Mouse (Mus musculus): ENCODE results near the gene Zpbp2.

The Zpbp2 gene

DNA sequence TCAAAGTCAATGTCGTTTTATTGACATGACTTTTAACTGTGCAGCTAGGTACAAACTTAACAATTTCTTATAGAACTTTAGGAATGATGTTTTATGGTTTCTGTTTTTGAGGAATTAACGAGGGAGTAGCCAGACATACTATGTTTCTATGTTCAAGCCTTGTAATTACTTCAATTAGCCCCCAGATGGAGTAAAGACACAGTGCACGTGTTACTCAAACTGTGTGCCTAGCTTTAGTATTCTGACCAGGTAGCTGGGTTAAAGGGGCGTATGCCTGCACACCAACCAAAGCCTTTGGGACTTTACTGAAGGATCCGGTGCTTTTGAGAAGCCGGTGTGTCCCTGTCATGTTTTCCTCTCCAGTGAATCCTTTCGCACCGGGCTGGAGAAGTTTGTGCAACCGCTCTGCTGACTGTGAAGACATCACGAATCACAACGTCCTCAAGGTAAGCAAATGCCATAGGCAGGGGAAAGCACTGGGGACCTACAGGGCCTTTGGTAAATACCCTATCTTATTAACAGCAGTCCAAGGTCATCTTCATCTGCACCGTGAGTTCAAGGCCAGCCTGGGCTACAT lies 4.3 kb downstream of the Zpbp2 start:
- DNase-seq (ENCODE audit: low spot score in 2 of 2): no peak

DNA sequence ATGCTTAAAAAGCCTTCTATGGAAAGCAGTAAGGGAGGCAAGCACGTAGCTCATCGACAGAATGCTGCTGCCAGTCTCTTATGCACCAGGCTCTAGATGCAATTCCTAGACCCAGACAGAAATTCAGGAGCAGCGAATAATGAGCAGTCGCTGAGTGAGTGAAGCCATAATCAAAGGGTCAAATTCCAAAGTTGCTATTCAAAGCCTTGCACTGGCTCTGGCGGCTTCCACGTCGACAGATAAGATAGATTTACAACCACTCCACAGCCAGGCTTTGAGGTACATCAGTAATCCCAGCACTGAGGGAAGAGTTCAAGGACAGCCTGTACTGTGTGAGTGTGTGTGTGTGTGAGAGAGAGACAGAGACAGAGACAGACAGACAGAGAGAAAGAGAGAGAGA lies 10.0 kb downstream of the Zpbp2 start:
- DNase-seq (ENCODE audit: low spot score in 2 of 2): no peak

DNA sequence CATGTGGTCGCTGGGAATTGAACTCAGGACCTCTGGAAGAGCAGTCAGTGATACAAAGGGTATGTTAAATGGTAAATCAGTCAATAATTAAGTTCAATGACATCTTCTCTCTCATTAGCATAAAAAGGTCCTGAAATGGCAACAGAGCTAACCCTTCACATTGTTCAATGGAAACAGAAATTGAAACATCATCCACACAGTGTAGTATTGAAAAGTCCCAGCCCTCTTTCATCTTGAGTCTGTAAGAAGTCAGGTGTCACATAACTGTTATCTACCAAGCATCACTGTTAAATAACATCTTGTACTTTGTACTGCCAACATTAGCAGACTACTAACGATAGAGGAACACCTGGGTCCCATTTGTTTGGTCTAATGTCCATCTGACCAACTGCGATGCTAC lies 12.1 kb downstream of the Zpbp2 start:
- DNase-seq (ENCODE audit: low spot score in 2 of 2): no peak

DNA sequence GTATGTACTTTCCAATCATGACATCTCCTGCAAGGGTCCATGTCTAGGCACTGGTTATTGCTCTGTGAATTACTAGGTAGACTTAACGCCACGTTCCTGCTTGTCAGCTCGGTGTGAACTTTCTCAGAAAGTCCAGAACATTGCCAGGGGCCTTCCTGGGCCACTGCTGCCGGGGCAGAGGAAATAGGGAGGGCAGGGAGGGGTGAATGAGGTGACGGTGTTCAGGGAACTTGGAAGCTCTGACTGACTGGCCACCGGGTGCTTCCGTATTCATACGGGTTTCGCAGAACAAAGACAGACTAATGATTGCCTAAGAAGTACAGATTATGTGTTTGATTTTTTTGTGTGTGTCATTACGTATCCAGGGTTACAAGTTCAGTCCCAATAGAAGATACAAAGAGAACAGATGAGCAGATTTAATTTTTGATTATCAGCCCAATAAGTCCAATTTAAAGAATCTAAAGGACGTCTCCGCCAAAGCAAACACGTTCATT lies 13.1 kb downstream of the Zpbp2 start:
- DNase-seq (ENCODE audit: low spot score in 2 of 2): no peak

DNA sequence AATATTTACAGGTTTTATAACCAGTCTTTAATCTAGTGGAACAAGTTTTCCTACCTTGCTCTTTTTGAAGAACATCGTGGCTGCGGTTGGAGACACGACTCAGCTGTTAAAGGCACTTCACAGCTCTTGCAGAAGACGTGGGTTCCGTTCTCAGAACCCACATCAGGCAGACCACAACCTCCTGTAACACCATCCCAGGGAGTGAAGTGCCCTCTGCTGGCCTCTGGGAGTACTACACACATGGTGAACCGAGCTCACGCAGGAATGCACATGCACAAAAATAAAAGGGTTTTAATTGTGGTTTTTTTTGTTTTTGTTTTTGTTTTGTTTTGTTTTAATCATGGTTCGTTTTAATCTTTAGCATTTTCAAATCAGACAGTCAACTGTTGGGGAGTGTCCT lies 17.4 kb downstream of the Zpbp2 start:
- DNase-seq (ENCODE audit: low spot score in 2 of 2): no peak

DNA sequence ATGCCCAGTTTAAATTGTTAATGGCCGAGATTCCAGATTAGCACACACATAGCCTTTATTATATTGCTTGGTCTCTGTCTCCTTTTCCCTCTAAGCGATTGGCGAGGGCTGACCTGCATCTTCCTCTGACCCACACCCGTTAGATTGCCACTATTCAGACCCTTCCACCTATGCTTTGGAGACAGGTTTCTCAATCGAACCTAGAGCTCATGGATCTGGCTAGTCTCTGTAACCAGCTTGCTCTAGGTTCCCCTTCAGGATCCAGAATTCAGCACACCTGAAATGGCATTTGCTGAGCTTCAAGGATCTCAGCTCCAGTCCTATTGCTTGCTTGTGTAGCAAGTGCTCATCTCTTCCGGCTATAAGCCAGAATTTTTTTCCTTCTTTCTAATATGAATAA lies 18.6 kb downstream of the Zpbp2 start:
- DNase-seq (ENCODE audit: low spot score in 2 of 2): no peak

DNA sequence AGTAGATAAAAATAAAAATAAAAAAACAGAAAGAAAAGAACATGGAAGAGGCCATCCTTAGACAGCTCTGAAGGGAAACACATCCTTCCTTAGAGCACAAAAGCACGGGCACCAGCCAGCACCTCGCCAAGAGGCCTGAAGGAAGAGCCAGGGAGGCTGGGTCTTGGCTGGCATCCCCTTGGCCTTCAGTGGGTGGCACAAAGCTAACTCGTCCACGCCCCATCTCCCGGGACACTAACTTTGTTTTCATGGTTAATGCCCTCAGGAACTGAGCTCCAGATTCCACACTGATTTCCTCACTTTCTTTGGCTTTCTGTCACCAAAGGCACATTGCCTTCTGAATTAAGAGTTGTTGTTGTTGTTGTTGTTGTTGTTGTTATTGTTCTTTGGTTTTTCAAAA lies 26.9 kb downstream of the Zpbp2 start:
- DNase-seq (ENCODE audit: low spot score in 2 of 2): no peak

DNA sequence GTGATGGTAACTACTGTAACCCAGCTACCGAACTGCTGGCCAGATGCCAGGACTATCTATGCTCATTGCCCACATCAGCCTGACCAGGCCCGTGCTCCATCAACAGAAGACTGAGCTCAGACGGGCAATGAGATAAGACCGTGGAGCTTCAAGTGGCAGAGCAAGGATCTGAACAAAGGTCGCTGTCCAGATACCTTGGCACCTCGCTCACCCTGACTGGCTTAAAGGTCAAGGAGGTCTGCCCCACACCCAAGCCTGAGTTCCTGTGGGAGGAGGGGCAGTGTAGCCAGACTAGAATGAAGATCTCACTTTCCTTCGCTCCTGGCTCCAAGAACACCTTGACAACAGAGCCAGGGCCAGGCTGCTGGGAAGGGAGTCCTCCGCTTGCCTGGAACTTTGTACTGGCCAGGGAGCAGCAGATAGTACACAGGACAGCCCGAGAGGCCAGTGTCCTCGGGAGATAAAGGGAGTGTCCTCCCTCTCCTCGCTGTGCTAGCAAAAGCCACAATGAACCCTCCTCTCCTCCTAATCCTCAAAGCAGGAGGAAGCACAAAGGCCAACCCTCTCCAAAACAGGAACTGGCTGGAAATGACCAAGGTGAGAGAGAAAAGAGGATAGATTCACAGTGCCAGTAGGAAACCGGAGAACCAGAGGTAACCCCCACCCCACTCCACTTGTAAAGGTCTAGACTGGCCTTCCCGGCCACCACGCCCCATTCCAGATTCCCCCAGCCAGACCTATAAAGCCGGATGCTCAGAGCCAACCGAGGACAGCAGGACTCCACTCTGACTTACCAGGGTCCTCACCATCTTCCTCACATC lies 29.6 kb downstream of the Zpbp2 start:
- no peak for DNase-seq (ENCODE audit: low spot score in 2 of 2)

DNA sequence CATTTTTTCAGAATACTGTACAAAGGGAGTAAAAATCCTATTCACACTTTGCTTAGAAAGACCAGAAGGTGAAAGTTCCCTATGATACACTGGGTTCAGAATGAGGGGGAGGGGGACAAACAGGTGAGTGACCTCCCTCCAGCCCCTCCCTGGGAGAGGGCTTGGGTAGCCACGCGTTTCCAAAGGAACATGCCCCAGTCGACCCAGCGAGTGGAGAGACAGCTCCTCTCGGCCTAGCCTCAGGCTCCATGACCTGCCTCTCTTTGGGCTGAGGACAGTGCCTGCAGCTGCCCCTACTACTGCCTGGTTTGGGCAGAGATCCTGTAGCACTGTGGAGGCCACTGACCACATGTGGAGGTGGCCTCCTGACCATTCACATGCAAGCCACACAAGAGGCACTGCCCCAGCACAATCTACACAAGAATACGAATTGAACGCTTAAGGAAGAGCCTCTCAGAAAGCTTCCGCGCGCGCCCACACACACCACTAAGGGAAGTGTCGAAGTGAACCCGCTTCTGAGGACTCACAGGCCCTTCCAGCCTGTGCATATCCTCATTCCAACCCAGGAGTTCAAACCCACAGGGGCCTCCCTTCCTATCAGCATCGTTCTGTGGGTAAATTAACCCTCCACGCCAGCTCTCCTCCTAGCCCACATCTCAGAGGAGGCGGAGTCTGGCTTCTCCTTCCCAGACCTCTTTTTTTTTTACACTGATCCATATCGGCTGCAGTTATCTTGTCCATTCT lies 30.6 kb downstream of the Zpbp2 start:
- no peak for DNase-seq (ENCODE audit: low spot score in 2 of 2)

DNA sequence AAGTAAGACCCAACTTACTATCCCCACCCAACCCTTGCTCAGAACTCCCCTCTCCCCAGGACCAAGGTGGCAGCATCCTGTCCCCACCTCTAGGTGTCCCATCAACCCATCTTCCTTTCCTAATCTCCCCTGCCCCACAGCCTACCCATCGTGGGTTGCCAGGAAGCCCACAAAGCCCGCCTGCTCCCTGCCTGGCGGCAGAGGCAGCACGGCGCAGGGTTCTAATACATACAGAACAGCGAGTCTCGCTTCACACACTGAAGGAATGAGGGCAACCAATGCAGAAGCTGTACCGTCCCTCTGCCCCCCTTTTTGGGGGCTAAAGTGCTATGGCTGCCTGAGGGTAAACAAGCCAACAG lies 31.1 kb downstream of the Zpbp2 start:
- no peak for DNase-seq (ENCODE audit: low spot score in 2 of 2)

DNA sequence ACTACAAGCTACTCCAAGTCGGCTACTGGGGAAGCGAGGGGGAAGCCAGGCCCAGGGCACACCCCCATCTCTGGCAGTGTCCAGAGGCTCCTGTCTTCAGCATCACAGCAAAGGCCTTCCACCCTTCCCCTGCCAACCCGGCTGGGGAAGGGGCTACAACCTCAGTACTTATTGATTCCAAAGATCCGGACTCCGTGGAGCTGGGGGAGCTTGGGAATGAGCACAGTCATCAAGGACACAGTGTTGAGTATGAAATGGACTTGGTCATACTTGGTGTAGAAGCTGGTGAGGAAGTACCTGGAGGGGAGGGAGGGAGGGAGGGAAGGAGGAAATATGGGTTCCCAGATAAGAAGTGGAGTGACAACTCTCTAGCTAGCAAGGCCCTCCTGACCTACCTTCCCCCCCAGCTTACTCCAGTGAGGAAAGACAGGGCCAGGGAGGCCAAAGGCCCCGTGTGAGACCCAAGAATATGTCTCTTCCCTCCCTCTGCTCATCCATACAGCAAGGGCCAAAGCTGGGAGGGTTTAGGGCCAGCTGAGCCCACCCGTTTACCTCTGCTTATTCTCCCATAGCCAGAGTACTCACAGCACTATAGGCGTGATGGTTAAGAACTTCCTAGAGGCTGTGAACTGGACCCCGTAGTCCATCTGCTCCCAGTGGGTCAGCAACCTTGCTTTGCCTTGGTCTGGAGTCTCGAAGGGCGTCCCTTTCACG lies 31.8 kb downstream of the Zpbp2 start:
- DNase-seq (ENCODE audit: low spot score in 2 of 2): no peak

DNA sequence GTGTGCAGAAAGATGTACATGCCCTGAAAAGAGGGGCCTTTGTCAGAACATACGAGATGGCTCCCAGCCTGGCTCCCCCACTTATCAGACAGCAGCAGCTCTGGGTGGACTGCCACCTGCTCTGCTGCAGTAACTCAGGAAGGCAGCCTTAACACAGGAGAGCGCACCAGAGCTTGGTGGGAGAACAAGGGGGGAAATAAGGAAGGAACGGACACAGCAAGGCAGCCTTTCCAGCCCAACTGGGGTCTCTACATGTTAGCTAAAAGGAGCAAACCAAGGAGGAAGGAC lies 32.3 kb downstream of the Zpbp2 start:
- no peak for DNase-seq (ENCODE audit: low spot score in 2 of 2)

DNA sequence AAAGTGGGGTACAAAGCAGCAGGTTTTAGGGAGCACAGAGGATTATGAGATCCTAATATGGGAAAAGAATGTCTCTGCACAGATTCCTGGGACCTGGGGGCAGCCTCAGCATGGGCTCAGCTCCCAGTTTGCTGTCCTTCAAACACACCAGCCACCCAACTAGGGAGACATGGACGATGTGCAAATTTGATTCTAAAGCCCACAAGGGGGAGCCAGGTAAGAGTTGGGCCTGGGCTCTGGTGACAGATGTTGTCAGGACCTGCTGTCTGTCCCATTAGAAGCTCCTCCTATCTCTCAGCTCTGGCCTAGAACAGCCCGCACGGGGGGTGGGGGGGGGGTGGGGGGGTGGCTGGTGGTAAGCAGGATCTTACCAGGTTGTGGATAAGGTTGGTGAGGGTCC lies 32.7 kb downstream of the Zpbp2 start:
- DNase-seq (ENCODE audit: low spot score in 2 of 2): no peak

DNA sequence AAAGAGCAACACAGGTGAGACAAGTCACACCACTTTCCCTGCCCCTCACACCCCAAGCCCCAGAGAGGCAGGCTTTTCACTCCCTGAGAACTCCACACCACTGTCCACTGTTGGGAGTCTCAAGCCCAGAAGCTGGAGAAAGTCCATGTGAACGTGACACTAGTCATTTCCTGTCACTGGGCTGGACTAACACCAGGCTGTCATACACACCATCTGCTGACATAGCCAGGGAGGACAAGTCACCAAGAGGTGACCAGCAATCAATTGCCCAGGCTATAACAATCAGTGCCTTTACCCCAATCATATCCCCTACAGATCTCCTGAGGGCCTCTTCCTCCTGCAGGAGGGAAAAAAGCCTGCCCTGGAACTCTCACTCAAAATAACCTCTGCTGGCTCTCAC lies 33.2 kb downstream of the Zpbp2 start:
- DNase-seq (ENCODE audit: low spot score in 2 of 2): no peak

DNA sequence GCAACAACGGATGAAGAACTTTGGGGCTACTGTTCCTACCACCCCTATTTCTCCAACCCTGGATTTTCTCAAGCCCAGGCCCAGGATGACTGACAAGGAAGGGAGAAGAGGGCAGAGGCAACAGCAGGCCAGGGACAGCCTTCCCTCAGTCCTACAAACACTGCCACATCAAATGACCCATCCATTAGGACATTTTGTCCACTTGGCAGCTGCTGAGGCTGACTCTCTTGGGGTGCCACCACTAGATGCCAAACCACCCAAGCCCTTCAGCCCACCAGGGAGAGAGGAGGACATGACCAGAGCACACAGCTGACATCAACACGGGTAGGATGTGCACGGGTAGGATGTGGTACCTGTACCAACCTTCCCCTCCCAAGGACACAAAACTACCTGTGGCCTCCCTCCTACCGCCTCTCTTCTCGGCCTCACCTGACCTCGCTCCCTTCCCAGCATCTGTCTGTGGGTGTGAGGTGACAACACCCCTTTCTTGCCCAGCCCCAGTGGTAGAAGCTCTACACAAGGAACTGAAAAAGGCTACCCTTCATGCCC lies 33.8 kb downstream of the Zpbp2 start:
- DNase-seq (ENCODE audit: low spot score in 2 of 2): no peak

DNA sequence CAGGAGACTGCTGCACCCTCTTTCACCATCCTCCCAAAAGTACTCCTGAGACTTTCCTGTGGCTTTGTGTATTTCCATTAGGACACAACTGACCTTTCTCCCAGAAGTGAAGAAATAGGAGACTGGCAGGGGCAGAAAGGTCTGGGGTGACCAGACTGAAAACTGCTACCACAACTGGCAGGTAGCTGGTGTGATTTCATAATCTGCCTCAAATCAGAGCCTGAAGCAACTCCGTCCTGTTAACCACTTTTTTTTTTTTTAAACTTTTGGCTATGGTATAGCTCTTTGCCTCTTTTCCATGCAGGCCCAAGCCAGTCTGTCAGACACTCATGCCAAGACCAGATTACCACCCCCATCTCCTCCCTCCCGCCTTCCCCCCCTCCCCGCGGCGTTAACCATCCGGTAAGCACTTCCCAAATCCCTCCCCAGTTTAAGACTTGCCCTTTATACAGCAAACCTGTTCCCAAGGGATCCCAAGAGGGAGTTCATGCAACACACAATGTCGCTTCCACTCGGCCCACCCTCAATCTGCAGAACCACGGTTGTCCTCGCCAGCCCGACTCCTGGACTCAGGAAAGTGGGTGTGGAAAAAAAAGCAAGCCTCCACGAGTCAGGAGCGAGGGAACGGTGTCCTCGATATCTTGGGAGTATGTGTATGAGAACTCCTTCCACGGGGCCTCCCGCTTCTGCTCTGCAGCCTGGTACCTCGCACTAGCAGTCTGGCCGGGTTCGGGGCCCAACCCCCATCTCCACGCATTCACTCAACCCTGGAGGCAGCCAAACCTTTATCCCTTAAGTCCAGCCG lies 35.4 kb downstream of the Zpbp2 start:
- DNase-seq (ENCODE audit: low spot score in 2 of 2): peak in 1 of 2 experiments; percentile 27

DNA sequence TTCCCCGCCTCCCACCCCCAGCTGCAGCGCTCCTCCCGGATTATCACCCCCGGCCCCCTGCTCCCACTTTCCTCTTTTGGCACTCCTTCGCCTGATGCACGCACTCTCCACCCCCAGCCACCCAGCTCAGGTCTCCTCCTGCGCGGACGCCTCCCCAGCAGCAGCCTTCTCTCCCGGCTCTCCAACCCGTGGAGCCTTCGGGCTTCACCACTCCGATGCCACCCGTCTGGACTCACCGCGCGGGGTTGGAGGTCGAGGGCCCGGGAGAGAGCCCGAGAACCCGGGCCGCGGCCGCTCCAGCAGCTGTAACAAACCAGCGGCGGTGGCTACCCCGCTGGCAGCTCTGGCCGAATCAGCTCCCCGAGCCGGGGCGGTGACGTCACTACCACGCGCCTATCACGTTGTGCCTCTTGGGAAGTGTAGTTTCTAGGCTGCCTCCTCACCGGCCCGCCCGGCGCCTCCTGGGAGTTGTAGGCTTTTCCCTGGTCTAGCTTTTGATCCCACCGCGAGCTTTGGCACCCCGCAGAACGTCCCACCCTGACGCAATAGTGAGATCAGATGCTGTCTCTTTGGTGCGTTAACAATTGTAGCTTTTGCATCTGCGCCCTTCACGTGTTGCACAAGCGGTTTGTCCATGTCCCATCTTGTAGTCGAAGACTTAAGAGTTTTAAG lies 36.1 kb downstream of the Zpbp2 start, which contains the start of gene Ormdl3:
Gene Ormdl3 (minus strand): TSS at position 477 of the 672 bp plus-strand sequence.
- peak; percentile 98 to 99 for DNase-seq (ENCODE audit: low spot score in 2 of 2)

DNA sequence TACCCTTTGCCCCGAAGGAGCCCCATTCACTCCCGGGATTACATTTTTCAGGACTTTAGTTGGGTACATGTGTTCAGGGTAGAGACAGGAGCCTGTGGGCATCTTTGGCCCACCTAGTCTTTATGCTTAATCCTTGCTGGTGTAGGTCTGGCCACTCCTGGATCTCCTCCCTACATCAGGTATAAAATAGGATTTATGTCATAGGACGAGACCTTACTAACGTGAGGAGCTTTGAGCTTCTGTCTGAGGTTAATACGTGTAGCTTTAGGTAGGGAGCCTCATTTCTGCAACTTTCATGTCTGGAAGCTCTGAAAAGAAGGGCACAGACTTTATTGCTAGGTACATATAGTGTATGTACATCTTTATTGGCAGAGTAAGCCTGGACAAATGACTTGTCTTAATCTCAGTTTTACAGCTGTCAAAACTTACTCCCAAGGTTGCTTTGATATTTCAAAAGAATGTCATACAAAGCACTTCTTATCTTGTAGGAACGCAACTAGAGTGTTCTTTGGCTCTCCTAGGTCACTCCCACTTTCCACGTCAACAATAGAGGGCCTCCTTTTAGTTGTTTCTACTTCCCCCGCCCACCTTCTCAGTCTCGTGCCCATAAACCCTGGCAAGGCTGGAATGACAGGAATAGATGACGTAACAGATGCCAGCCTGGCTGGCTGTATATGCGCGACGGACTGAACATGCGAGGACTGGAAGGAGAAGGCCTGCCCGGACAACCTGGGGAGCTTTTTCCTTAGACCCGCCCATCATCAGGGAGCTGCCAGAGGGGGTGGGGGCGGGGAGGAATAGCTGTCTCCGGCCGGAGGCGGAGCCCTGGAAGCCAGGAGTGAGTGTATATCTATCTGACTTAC lies 37.0 kb downstream of the Zpbp2 start:
- peak in 1 of 2 experiments; percentile 49 for DNase-seq (ENCODE audit: low spot score in 2 of 2)

DNA sequence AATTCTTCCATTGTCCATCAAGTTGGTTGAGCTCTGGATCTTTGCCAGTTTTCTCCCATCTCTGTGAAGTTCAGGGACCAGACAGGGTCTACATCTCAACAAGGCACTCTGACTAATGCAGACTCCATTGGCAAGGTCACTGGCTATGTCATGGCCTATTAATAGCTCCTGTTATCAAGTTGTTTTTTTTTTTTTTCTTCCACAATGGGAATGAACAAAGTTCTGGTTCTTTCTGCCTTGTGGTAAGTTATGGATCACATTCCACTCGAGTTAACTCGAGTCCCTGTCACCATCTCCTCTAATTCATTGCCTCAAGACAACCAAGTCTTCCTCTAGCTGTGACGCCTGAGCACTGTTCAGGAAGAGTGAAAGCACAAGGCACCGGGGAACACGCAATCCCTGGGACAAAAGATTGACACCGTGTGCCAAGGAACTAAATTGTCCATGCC lies 38.0 kb downstream of the Zpbp2 start:
- no peak for DNase-seq (ENCODE audit: low spot score in 2 of 2)

DNA sequence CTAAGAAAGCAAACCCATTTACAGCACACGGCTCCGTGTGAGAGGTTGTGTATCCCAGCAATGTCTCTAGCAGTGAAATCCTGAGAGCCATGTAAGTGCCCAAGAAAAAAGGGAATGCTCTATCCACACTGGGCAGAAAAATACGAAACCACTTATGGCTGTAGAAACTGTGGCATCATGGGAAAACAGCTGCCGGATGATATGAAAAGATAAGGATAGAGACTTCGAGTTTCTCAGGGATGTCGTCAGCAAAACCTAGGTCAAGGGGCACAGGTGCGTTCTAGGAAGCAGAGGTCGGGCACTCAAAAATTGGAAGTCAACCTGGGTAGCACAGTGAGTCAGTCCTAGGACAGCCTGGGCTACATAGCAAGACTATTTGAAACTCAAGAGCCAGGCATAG lies 38.4 kb downstream of the Zpbp2 start:
- DNase-seq (ENCODE audit: low spot score in 2 of 2): no peak
